Comparison of ENCODE assay signal across 9 mouse cellular contexts in genomic region chr6:116385194-116386044, GRCm38 (mm10). TPM values are rescaled to one million over a fixed set of nuclear protein-coding genes. Genes with fewer than 3 reads are reported as not detected.
DNase-seq lines count a peak whose midpoint lies in the region; ATAC-seq and TF ChIP-seq lines count a peak whose summit lies in the region.
"Had no signal": no experiment of that assay in that cellular context is flagged by ENCODE, and none has a peak within 500 bp of the region (broad histone marks: within the 10 kb centered on the region; RNA-seq: fewer than 3 reads in every experiment).

No protein-coding gene starts in this region.

- ATAC-seq in embryonic facial prominence, embryonic 11.5 days (replicated peaks; ENCODE audit: insufficient number of reproducible peaks, low FRiP score, low TSS enrichment, low read depth), result 0 out of 2 replicates have a peak, but pooled peaks have one; percentile 14
- no peak for ATAC-seq in forebrain, embryonic 13.5 days
- ATAC-seq in midbrain, embryonic 12.5 days (ENCODE audit: low FRiP score, low read depth), result peak; percentile 5; the same call in 1 of the 2 replicates

- TF ChIP-seq POLR2A in kidney, adult 2 months (IDR thresholded peaks at IDR 0.05; ENCODE audit: low read depth, low read length), result no peak
- TF ChIP-seq POLR2A in thymus, adult 2 months (IDR thresholded peaks at IDR 0.05; ENCODE audit: control insufficient read depth, extremely low read depth, insufficient read depth, low read length, poor library complexity), result no peak

- no peaks in the 10 kb centered on the region for H3K9me3 ChIP-seq in embryonic facial prominence, embryonic 11.5 days (replicated peaks; ENCODE audit: control insufficient read depth, low read length)
- H3K9me3 ChIP-seq in forebrain, embryonic 13.5 days (replicated peaks), result no peaks in the 10 kb centered on the region
- no peaks in the 10 kb centered on the region for H3K9me3 ChIP-seq in midbrain, embryonic 12.5 days
- H3K9me3 ChIP-seq: liver, embryonic 13.5 days had no signal

- no peak overlapping the region for H3K9ac ChIP-seq in embryonic facial prominence, embryonic 11.5 days (replicated peaks; ENCODE audit: low read length)
- H3K9ac ChIP-seq in forebrain, embryonic 13.5 days, result peak overlapping the region; percentile 50; the same call in 1 of the 2 replicates
- no peak overlapping the region for H3K9ac ChIP-seq in midbrain, embryonic 12.5 days (replicated peaks)
- H3K9ac ChIP-seq: liver, embryonic 13.5 days had no signal

- no peak overlapping the region for H3K4me3 ChIP-seq in embryonic facial prominence, embryonic 11.5 days (ENCODE audit: low read depth, low read length)
- H3K4me3 ChIP-seq in forebrain, embryonic 13.5 days, result no peak overlapping the region
- H3K4me3 ChIP-seq in kidney, adult 2 months (ENCODE audit: insufficient read depth, low read depth, low read length), result no peak overlapping the region
- no peak overlapping the region for H3K4me3 ChIP-seq in midbrain, embryonic 12.5 days
- H3K4me3 ChIP-seq in thymus, adult 2 months (ENCODE audit: control insufficient read depth, insufficient read depth, low read length), result no peak overlapping the region
- H3K4me3 ChIP-seq: liver, embryonic 13.5 days had no signal

- H3K27me3 ChIP-seq in embryonic facial prominence, embryonic 11.5 days (ENCODE audit: control insufficient read depth, insufficient read depth, low read length), result no peaks in the 10 kb centered on the region
- no peaks in the 10 kb centered on the region for H3K27me3 ChIP-seq in forebrain, embryonic 13.5 days
- H3K27me3 ChIP-seq in kidney, adult 2 months (replicated peaks; ENCODE audit: control insufficient read depth, insufficient read depth, low read length), result no peaks in the 10 kb centered on the region
- H3K27me3 ChIP-seq in midbrain, embryonic 12.5 days, result no peaks in the 10 kb centered on the region
- H3K27me3 ChIP-seq in thymus, adult 2 months (ENCODE audit: control insufficient read depth, insufficient read depth, low read length), result no peaks in the 10 kb centered on the region
- H3K27me3 ChIP-seq: liver, embryonic 13.5 days had no signal

- no peaks in the 10 kb centered on the region for H3K36me3 ChIP-seq in embryonic facial prominence, embryonic 11.5 days (replicated peaks; ENCODE audit: control insufficient read depth, insufficient read depth, low read depth, low read length)
- no peaks in the 10 kb centered on the region for H3K36me3 ChIP-seq in forebrain, embryonic 13.5 days (ENCODE audit: poor library complexity, severe bottlenecking)
- H3K36me3 ChIP-seq in kidney, adult 2 months (ENCODE audit: control insufficient read depth, insufficient read depth, low read length), result no peaks in the 10 kb centered on the region
- H3K36me3 ChIP-seq in midbrain, embryonic 12.5 days, result no peaks in the 10 kb centered on the region
- H3K36me3 ChIP-seq in thymus, adult 2 months (ENCODE audit: control insufficient read depth, insufficient read depth, low read length), result no peaks in the 10 kb centered on the region

- no peak overlapping the region for H3K27ac ChIP-seq in embryonic facial prominence, embryonic 11.5 days (replicated peaks; ENCODE audit: low read depth, low read length)
- peak overlapping the region; percentile 35 for H3K27ac ChIP-seq in forebrain, embryonic 13.5 days
- H3K27ac ChIP-seq in kidney, adult 2 months (ENCODE audit: insufficient read depth, low read depth, low read length), result peak overlapping the region; percentile 84
- peak overlapping the region; percentile 67 for H3K27ac ChIP-seq in midbrain, embryonic 12.5 days (replicated peaks)
- H3K27ac ChIP-seq in thymus, adult 2 months (ENCODE audit: control insufficient read depth, insufficient read depth, low read length), result no peak overlapping the region
- H3K27ac ChIP-seq: liver, embryonic 13.5 days had no signal

- peak; percentile 14 for DNase-seq in embryonic facial prominence, embryonic 11.5 days (ENCODE audit: low spot score)
- DNase-seq in kidney, adult 2 months, result peak; percentile 45
- DNase-seq in gastrocnemius, adult 8-10 months (ENCODE audit: low spot score in 2 of 2), result no peak
- DNase-seq in MN1 (ENCODE audit: low spot score), result no peak
- DNase-seq in thymus, adult 2 months, result no peak
- no peak for DNase-seq in urinary bladder, postnatal 25 days (ENCODE audit: low spot score)
- DNase-seq: liver, embryonic 13.5 days had no signal

- H3K4me1 ChIP-seq in embryonic facial prominence, embryonic 11.5 days (ENCODE audit: control insufficient read depth, insufficient read depth, low read length), result no peaks in the 10 kb centered on the region
- H3K4me1 ChIP-seq in forebrain, embryonic 13.5 days, result peaks cover 34% of the 10 kb centered on the region
- peaks cover 24% of the 10 kb centered on the region for H3K4me1 ChIP-seq in kidney, adult 2 months (ENCODE audit: control insufficient read depth, insufficient read depth, low read length)
- H3K4me1 ChIP-seq in midbrain, embryonic 12.5 days, result peaks cover 21% of the 10 kb centered on the region
- H3K4me1 ChIP-seq in thymus, adult 2 months (replicated peaks; ENCODE audit: control insufficient read depth, insufficient read depth, low read length), result no peaks in the 10 kb centered on the region; the same call in 1 of the 2 replicates

- 38% methylated on average over 5 of the region's 5 CpGs for WGBS in embryonic facial prominence, embryonic 11.5 days
- 18% methylated on average over 5 of the region's 5 CpGs for WGBS in forebrain, embryonic 13.5 days
- 25% methylated on average over 5 of the region's 5 CpGs for WGBS in kidney, adult 2 months
- 28% methylated on average over 5 of the region's 5 CpGs for WGBS in midbrain, embryonic 12.5 days
- WGBS in thymus, adult 2 months, result 87% methylated on average over 5 of the region's 5 CpGs

- H3K4me2 ChIP-seq in embryonic facial prominence, embryonic 11.5 days (ENCODE audit: low read depth, low read length), result no peak overlapping the region
- H3K4me2 ChIP-seq in forebrain, embryonic 13.5 days, result peak overlapping the region; percentile 39; the same call in 1 of the 2 replicates
- H3K4me2 ChIP-seq in midbrain, embryonic 12.5 days (replicated peaks), result peak overlapping the region; percentile 29
- H3K4me2 ChIP-seq: liver, embryonic 13.5 days had no signal

- TF ChIP-seq CTCF in kidney, adult 2 months (conservative IDR thresholded peaks at IDR 0.05; ENCODE audit: insufficient read depth, insufficient read length, low read depth, low read length), result no peak
- no peak for TF ChIP-seq CTCF in thymus, adult 2 months (IDR thresholded peaks at IDR 0.05; ENCODE audit: borderline replicate concordance, control insufficient read depth, extremely low read depth, insufficient read depth, low read length, poor library complexity)

RNA-seq across cellular contexts. Expression of gene March8, which starts 47.6 kb away (rescaled TPM):
- 22.0 and 22.2 TPM in 2 replicates for polyA plus RNA-seq in embryonic facial prominence, embryonic 11.5 days (2014; fragmentation: Nextera tagmentation; extraction: Ambion mirVana)
- polyA plus RNA-seq in forebrain, embryonic 13.5 days (2015; fragmentation: Nextera tagmentation; extraction: Ambion mirVana), result 40.7 and 49.3 TPM in 2 replicates
- 112 and 126 TPM in 2 replicates for polyA plus RNA-seq in kidney, adult 2 months (2012; rRNA removed)
- 54.6 and 65.9 TPM in 2 replicates for polyA plus RNA-seq in midbrain, embryonic 12.5 days (2016; fragmentation: Nextera tagmentation; extraction: Ambion mirVana)
- total RNA-seq in gastrocnemius, adult 8-10 months (2022), result 10 to 100 TPM; 24.6 to 36.1 (median 30.6) TPM
- 14.8 and 18.2 TPM in 2 replicates for polyA plus RNA-seq in thymus, adult 2 months (2012; rRNA removed)

Comparison
In these comparisons a context has a peak if more than half of its experiments do, and no peak if none do; other contexts are left out.
1. DNase-seq: peak in embryonic facial prominence, embryonic 11.5 days (single experiment) and kidney, adult 2 months (single experiment); none in gastrocnemius, adult 8-10 months (0 of 2), MN1 (single experiment), thymus, adult 2 months (single experiment) and urinary bladder, postnatal 25 days (single experiment).
2. H3K27ac ChIP-seq: peak in forebrain, embryonic 13.5 days (single experiment), kidney, adult 2 months (single experiment) and midbrain, embryonic 12.5 days (single experiment); none in embryonic facial prominence, embryonic 11.5 days (single experiment) and thymus, adult 2 months (single experiment).